Mouse (Mus musculus): ENCODE results near the gene Atp5e.

The Atp5e gene

DNA sequence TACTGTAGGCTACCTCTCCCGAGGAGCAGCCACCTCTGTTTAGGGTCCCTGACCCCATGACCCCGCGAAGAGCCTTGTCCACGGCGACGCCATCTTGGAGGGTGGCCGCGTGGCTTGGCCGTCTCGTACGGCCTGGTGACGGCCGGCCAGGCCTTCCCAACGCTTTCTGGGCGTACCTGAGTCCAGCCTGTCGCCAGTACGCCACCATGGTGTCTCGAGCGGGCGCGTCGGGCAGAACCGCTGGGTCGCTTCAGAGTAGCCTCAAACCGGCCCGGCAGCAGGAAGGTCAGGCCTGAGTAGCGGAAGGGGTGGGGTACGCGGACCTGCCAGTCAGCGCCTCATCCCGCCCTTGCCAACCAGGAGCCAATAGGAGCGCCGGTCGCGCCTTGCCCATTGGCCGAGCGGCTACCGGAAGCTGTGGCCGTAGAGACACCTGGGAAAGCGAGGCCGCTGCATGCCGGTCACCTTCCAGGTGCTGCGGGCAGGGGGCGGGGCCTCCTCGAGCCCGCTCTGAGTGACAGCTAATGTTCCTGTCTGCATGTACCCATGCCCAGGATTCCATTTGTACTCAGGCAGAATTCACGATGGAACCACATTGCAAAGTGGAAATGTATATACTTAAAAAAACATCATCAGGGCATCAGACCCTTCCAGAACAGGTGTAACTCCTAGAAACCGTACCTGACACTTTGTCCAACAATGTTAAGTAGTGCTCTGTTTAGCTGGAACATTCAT is at the start of gene Atp5e:
Gene Atp5e, minus strand, starts transcription at position 317 of the 735 bp plus-strand sequence.
- TF ChIP-seq GATA4 (IDR thresholded peaks at IDR 0.05; ENCODE audit: insufficient replicate concordance, low read length), result peak; percentile 12; the same call in 1 of the 2 replicates

DNA sequence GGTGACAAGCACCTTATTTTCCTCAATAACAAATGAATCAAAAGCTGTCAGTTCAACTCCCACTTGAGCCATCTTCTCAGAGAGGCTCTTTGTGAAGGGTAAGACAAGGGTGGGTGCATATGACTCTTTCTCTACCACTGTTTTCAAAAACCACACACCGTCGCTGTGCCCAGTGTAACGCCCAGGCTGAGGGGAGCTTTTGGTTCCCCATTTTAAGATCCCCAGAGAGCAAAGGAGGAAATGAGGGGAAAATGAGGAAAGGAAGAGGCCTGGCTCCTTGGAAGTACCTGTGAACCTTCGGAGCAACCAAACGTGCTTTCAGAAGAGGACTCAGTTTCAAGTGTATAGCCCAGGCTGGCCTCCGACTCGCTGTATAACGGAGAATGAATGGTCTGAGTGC is 45.9 kb upstream of the Atp5e start:
- no peak for TF ChIP-seq GATA4 (IDR thresholded peaks at IDR 0.05; ENCODE audit: insufficient replicate concordance, low read length)

DNA sequence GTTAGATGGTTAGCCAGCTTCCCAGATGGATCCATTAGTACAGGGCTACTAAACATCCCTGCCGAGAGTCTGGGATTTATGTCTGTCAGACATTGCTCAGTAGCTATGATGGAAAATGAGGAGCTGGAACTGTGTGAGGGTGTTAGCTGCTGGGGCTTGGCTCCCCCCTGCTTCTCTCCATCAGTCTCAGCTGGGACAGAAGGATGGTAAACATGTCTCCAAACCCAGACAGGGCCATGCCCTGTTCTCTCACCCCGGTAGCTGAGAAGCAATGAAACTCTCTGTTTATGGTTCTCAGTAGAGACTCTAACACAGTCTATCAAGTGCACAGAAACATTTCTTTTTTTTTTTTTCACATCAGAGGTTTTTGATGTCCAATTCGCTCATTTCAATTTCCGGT is 44.1 kb upstream of the Atp5e start:
- no peak for TF ChIP-seq GATA4 (IDR thresholded peaks at IDR 0.05; ENCODE audit: insufficient replicate concordance, low read length)

DNA sequence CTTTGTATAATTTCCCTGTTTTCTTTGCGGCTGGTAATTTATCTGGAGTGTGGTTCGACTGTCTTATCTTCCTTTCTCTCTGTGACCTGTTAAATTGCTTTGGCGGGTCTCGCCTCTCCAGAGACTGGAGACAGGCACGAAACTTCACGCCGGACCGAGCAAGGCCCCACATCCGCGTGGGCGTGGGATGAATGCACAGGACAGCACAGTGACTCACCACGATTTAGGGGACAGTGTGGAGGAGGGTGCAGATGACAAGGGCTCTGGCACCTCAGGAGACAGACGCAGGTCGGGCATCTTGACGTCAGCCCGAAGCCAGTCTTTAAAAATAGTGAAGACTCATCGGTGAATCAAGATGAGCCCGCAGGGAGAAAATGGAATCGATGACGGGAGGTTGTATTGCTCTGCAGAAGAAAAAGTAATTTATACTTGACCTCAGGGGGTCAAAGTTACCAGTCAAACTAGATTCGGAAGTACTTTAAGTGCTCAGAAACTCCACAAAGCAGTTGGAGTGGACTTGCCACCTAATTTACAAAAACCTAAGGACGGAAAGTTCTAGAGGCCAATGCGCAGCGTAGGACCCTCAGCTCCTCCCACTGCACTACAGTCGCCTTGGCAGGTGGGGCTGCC is 39.0 kb upstream of the Atp5e start:
- no peak for TF ChIP-seq GATA4 (IDR thresholded peaks at IDR 0.05; ENCODE audit: insufficient replicate concordance, low read length)

DNA sequence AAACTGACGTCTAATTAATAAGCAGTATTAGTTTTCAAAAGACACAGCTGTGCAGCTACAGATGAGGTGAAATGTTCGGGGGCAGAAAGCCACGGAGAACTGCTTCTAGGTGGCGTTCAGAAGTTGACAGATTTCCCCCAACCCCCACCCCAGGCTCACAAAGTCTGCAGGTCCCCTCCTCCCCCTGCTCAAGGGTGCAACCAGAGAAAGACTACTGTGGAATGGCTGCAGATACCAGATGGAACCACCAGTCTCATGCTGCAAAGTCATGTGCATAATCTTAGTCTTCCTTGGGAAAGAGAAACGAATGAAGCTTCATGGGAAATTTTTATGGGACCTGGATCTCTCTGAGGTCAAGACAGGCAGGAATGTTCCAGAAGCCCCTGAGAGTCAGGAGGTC is 38.4 kb upstream of the Atp5e start:
- TF ChIP-seq GATA4 (IDR thresholded peaks at IDR 0.05; ENCODE audit: insufficient replicate concordance, low read length), result no peak

DNA sequence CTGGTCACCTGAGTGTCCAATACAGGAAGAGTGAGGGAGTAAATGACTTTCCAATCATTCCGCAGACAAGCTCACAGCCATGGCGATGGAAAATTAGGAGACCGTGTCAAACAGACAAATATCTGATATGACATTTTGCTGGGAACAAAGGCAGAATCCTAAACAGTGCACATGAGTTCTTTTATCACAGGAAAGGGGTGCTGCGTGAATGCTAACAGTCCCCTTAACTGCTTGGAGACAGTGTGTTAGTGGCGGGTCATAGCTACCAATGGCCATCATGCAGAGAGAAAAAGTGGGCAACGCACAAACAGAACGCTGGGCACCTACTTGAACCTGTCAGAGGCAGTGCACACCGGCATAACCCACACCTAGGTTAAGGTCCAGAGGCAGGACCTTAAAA is 37.6 kb upstream of the Atp5e start:
- no peak for TF ChIP-seq GATA4 (IDR thresholded peaks at IDR 0.05; ENCODE audit: insufficient replicate concordance, low read length)

DNA sequence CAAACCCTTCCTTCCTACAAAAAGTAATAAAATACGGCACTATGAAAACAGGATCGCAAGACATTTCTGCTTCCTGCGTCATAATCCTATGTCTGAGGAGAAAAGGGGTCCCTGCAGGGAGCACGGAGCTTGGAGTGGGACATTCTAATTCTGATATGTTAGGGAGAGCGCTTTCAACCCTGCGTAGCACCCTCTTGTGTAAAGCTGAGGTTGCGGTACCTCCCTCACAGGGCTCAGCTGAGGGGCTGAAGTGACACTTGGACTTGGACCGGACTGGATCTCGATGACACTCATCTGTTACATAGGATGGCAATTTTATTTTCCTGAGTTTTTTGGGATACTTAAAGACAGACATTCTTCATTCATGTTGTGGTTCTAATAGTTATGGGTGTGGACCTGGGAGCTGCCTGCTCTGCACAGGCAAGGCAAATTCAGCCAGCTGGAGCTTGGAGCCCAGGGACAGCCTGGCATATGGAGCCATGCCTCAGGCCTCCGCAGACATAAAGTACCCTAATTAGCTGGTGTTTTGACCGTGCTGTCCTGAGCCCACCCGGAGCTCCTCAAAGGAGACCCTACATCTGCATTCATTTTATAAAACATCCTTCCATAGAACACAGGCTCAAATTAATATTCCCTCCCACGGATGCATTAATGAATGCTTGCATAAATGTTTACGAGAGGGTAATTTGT is 37.1 kb upstream of the Atp5e start:
- TF ChIP-seq GATA4 (IDR thresholded peaks at IDR 0.05; ENCODE audit: insufficient replicate concordance, low read length), result no peak

DNA sequence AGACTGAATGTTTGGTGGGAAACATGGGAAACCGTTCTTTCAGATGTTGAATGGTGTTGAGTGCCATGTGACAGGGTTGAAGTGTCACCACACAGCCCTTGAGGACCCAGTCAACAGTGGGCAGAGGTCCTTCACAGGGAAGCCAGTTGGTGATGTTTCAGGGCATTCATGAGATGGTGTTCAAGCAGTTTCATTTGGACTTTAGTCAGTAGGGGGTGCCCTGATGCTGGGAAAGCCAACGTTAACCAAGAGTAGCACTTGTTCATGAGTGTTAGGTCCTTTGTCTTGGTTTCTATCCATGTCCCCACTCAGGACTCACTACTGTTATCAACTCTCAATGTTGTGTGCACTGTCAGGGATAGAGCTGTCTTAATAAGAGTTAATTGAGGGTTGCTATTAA is 29.0 kb upstream of the Atp5e start:
- no peak for TF ChIP-seq GATA4 (IDR thresholded peaks at IDR 0.05; ENCODE audit: insufficient replicate concordance, low read length)

DNA sequence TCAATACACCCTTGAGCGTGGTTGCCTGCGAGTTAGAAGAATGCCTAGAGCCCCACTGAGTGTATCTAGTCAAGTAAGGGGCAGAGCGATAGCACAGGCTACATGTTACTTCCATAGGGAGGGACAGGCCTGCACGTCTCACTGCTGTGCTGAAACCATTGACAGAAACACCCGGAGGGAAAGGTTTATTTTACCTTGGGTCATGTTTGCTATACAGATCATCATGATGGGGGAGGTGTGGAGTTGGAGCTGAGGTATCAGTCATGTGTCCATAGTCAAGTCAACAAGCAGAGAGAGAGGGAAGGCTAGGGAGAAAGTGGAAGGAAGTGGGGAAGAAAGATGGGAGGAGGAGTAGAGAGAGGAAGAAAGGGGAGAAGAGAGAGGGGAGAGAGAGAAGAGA is 23.1 kb upstream of the Atp5e start:
- no peak for TF ChIP-seq GATA4 (IDR thresholded peaks at IDR 0.05; ENCODE audit: insufficient replicate concordance, low read length)

DNA sequence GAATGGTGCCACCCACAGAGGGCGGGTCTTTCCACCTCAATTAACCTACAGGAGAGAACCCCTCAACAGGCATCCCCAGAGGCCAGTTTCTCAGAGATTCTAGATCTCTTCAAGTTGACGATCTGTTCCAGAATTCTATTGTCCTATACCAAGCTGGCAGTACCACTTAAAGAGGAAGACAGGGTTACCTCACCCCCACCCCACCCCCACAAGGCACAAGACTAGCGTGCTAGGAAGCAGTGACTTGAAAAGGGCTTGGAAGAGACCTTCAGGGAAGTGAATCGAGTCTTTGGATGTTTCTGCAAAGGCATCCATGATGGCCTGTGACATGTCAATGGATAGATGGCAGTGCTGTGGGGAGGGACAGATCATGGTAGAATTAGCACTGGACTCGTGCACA is 14.8 kb upstream of the Atp5e start:
- no peak for TF ChIP-seq GATA4 (IDR thresholded peaks at IDR 0.05; ENCODE audit: insufficient replicate concordance, low read length)

DNA sequence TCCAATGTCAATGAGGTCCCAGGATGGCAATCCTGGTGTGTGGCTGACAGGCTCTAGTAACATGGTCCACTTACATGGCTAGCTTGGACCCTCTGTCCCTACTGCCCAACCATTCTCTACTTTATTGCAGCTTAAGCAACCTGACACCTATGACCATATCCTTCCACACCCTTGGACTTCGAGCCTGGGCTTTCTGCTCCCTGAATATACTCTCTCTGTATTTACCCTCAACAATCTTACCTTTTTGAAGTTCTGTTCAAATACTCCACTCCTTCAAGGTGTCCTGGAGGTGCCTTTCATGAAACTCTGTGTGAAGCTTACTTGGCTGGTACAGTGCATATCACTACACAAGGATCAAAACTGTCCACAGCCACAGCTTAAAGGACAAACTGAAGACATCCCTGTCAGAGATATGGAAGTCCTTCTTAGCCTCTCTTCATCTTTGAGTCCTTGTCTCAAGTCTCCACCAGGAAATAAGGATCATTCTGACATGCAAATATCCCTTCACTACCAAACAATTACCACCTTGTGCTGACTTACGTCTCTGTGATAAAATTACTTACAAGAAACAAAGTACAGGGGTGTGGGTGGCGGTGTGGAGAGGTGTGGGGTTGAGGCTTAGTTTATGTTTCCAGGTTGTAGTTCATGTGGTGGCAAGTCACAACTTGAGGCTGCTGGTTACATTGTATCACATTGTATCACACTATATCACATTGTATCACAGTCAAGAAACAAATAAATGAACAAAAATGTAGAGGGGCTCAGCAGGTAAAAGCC is 13.8 kb upstream of the Atp5e start:
- no peak for TF ChIP-seq GATA4 (IDR thresholded peaks at IDR 0.05; ENCODE audit: insufficient replicate concordance, low read length)

DNA sequence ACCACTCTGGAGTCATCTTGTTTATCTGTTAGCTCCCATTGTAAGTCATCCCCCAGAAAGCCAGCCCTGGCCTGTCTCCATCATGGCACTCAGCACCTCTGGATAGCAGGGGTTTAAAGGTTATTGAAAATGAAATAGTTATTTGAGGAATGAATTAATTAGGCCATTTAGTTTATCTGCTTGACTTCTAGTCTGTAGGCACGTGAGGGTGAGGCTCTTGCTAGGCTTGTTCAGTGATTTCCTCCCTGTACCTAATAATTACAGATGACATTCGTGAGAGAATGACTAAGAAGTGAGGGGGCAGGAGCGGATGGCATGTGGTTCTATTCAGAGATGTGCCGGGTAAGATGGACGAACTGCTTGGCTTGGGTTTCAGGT is 9.6 kb upstream of the Atp5e start:
- TF ChIP-seq GATA4 (IDR thresholded peaks at IDR 0.05; ENCODE audit: insufficient replicate concordance, low read length), result no peak

DNA sequence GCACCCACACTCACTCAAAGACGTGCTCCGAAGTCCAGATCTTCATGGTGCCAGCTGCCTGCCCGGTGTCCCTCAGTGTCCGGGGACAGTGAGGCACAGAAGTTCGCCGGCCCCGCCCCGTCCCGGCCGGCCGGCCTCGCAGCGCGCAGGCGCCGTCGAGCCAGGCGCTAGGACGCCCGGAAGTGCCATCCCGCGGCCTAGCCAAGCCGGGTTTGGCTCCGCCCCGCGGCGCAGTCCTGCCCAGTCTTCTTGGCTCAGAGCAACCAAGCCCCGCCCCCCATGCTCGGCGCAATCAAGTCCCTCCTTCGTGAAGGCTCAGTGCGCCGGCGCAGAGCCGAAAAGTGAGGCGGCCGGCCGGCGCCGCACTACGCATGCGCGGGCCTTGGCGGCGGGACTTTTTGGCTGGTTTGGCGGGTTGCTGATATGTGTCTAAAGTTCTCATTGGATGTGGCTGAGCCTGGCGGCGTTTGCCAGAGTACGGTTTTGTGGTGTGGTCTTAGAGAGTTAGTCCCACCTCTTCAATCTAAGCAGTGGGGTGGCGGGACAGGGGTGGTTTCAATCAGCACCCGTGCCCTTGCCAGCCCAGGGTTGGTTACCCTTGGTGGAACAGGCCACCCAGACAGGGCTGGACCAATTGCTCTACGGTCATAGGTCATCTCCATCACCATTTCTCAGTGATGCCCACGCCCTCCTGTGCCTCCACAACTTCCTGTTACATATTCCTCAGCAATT is 9.1 kb upstream of the Atp5e start, which contains the start of gene Prelid3b:
Gene Prelid3b, minus strand, starts transcription at position 264 of the 732 bp plus-strand sequence.
- peak; percentile 78; the same call in 1 of the 2 replicates for TF ChIP-seq GATA4 (IDR thresholded peaks at IDR 0.05; ENCODE audit: insufficient replicate concordance, low read length)

DNA sequence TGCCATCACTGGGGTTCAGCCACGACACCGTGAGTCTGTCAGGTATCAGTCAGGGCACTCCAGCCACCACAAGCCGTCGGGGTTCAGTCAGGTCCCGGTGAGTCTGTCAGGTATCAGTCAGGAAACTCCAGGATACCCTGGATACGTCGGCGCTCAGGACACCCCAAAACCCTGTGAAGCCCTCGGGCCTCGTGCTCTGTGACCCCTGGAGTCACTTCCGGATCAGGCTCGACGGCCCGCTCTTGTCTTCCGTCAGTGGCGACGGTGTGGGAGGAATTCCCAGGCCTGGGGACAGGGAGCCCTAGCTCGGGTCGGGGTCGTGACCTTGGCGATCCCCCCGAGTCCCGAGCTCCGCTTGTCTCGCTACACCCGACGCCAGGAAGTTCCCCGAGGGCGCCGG is 8.5 kb upstream of the Atp5e start:
- TF ChIP-seq GATA4 (IDR thresholded peaks at IDR 0.05; ENCODE audit: insufficient replicate concordance, low read length), result no peak

Data from liver, adult (tissue).